Mouse (Mus musculus) liver, adult 2 months (tissue): ENCODE measurements at regions not wholly inside any gene's neighbourhood (a gene's known extent, or its start where the extent isn't known, plus 50 kb on each side); places are given as distances from the start of the nearest gene placed in this dataset.

Experiments used
- DNase-seq: peaks from one replicate; pipeline ENCODE4 v3.0.0-alpha.2; 2011; ENCODE audit warnings: low read depth, low spot score; ENCODE audit errors: extremely low read depth
- H3K27ac ChIP-seq: fragments of 200-500 bp; replicated peaks from 2 replicates; pipeline ENCODE4 v1.5.1; 2012; ENCODE audit warnings: low read depth, mild to moderate bottlenecking, control low read depth, inconsistent platforms, low read length; ENCODE audit not compliant: insufficient read depth
- H3K27me3 ChIP-seq: fragments of 200-500 bp; 2 replicates; pipeline ENCODE4 v1.6.1; 2012; ENCODE audit warnings: mild to moderate bottlenecking, moderate library complexity, low read length, inconsistent platforms; ENCODE audit not compliant: control insufficient read depth, insufficient read depth
- H3K36me3 ChIP-seq: fragments of 200-500 bp; 2 replicates; pipeline ENCODE4 v1.6.1; 2012; ENCODE audit warnings: low read length, inconsistent platforms; ENCODE audit not compliant: control insufficient read depth, insufficient read depth
- H3K4me1 ChIP-seq: fragments of 200-500 bp; 2 replicates; pipeline ENCODE4 v1.6.1; 2011; ENCODE audit warnings: low read length; ENCODE audit not compliant: control insufficient read depth, insufficient read depth
- H3K4me3 ChIP-seq: fragments of 200-500 bp; 2 replicates; pipeline ENCODE4 v1.5.1; 2011; ENCODE audit warnings: low read depth, mild to moderate bottlenecking, control low read depth, low read length, moderate library complexity; ENCODE audit not compliant: insufficient read depth
- H3K79me2 ChIP-seq: fragments of 200-500 bp; 2 replicates; pipeline ENCODE4 v1.6.1; 2012; ENCODE audit warnings: inconsistent platforms, mild to moderate bottlenecking, low read length, moderate library complexity; ENCODE audit not compliant: control insufficient read depth, insufficient read depth
- H3K9ac ChIP-seq: fragments of 200-500 bp; 2 replicates; pipeline ENCODE4 v1.6.1; 2012; ENCODE audit warnings: low read depth, mild to moderate bottlenecking, control low read depth, inconsistent platforms, low read length
- CTCF ChIP-seq: fragments of 200-500 bp; IDR thresholded peaks from 2 replicates; pipeline ENCODE4 v1.5.1; 2011; ENCODE audit warnings: low read depth, low read length, control low read depth
- POLR2A ChIP-seq: fragments of 200-500 bp; IDR thresholded peaks from 2 replicates; pipeline ENCODE4 v1.6.1; 2011; ENCODE audit warnings: low read length, control low read depth; ENCODE audit not compliant: insufficient read depth; ENCODE audit errors: extremely low read depth
- WGBS: fragments of 180-500 bp; shearing (Covaris S2); methylation state at CpG from one replicate; pipeline ENCODE4 v1.1.7; 2018; 5-methylcytosine and 5-hydroxymethylcytosine counted together

- H3K79me2 ChIP-seq, result no peaks in the 10 kb centered on the region
- H3K36me3 ChIP-seq, result no peaks in the 10 kb centered on the region
- no peak for TF ChIP-seq CTCF
- no peak for TF ChIP-seq POLR2A
- 0 out of 2 replicates have a peak, but pooled peaks cover 3% of the 10 kb centered on the region for H3K4me1 ChIP-seq
- no peak overlapping the region for H3K27ac ChIP-seq
- H3K9ac ChIP-seq, result no peak overlapping the region
- H3K4me3 ChIP-seq, result no peak overlapping the region
- 85% methylated on average over 3 of the region's 3 CpGs for WGBS
- H3K27me3 ChIP-seq, result no peaks in the 10 kb centered on the region
- DNase-seq, result no peak
Measured at GRCm38 (mm10) chr12:26130011-26130410, 285.0 kb downstream of the Rnf144a start.

- TF ChIP-seq POLR2A, result no peak
- no peak for TF ChIP-seq CTCF
- H3K27ac ChIP-seq, result no peak overlapping the region
- 49% methylated on average over 4 of the region's 4 CpGs for WGBS
Measured at GRCm38 (mm10) chr12:26129511-26129910, 285.5 kb downstream of the Rnf144a start.

GRCm38 (mm10) chr12:26128851-26129250 lies 286.2 kb downstream of the Rnf144a start:
- H3K4me1 ChIP-seq, result peaks cover 6% of the 10 kb centered on the region
- no peak overlapping the region for H3K9ac ChIP-seq
- H3K27me3 ChIP-seq, result no peaks in the 10 kb centered on the region
- no peaks in the 10 kb centered on the region for H3K36me3 ChIP-seq
- no peaks in the 10 kb centered on the region for H3K79me2 ChIP-seq
- TF ChIP-seq CTCF, result no peak
- TF ChIP-seq POLR2A, result no peak
- no peak overlapping the region for H3K27ac ChIP-seq
- DNase-seq, result no peak
- H3K4me3 ChIP-seq, result no peak overlapping the region

More at GRCm38 (mm10) chr12:26129511-26129910, 285.5 kb downstream of the Rnf144a start:
- Histone ChIP-seq H3K36me3 (no peaks in the 10 kb centered on the region), H3K4me1 (peaks cover 4% of the 10 kb centered on the region), H3K9ac (no peak overlapping the region), H3K27me3 (no peaks in the 10 kb centered on the region), H3K4me3 (no peak overlapping the region), H3K79me2 (no peaks in the 10 kb centered on the region)
- DNase-seq, result no peak

GRCm38 (mm10) chr12:26126260-26126659 lies 288.8 kb downstream of the Rnf144a start:
- H3K27ac ChIP-seq, result no peak overlapping the region
- H3K9ac ChIP-seq, result no peak overlapping the region
- no peak overlapping the region for H3K4me3 ChIP-seq
- peaks cover 6% of the 10 kb centered on the region for H3K4me1 ChIP-seq
- WGBS, result 90% methylated on average over 9 of the region's 9 CpGs
- no peaks in the 10 kb centered on the region for H3K27me3 ChIP-seq
- H3K36me3 ChIP-seq, result no peaks in the 10 kb centered on the region
- H3K79me2 ChIP-seq, result no peaks in the 10 kb centered on the region
- TF ChIP-seq POLR2A (no peak), CTCF (no peak)
- DNase-seq, result no peak

- H3K36me3 ChIP-seq, result no peaks in the 10 kb centered on the region
- no peak overlapping the region for H3K27ac ChIP-seq
- no peaks in the 10 kb centered on the region for H3K79me2 ChIP-seq
- H3K4me3 ChIP-seq, result no peak overlapping the region
- no peak overlapping the region for H3K9ac ChIP-seq
- DNase-seq, result peak; percentile 50
- 53% methylated on average over 2 of the region's 2 CpGs for WGBS
- peaks cover 6% of the 10 kb centered on the region for H3K4me1 ChIP-seq
- TF ChIP-seq CTCF (no peak), POLR2A (no peak)
- no peaks in the 10 kb centered on the region for H3K27me3 ChIP-seq
Measured at GRCm38 (mm10) chr12:26124211-26124610, 290.8 kb downstream of the Rnf144a start.

GRCm38 (mm10) chr12:26115339-26115912 lies 299.6 kb downstream of the Rnf144a start:
- DNase-seq, result no peak
- Histone ChIP-seq H3K27ac (no peak overlapping the region), H3K4me3 (no peak overlapping the region), H3K9ac (no peak overlapping the region), H3K79me2 (no peaks in the 10 kb centered on the region), H3K4me1 (no peaks in the 10 kb centered on the region), H3K27me3 (no peaks in the 10 kb centered on the region), H3K36me3 (no peaks in the 10 kb centered on the region)
- no peak for TF ChIP-seq CTCF
- no peak for TF ChIP-seq POLR2A
- 71% methylated on average over 9 of the region's 9 CpGs for WGBS
